Mouse (Mus musculus): ENCODE data around the gene Sord. TPM values are rescaled to one million over a fixed set of nuclear protein-coding genes. Genes with fewer than 3 reads are reported as not detected.

Sord gene
- 5.2 TPM for total RNA-seq (2023)

DNA sequence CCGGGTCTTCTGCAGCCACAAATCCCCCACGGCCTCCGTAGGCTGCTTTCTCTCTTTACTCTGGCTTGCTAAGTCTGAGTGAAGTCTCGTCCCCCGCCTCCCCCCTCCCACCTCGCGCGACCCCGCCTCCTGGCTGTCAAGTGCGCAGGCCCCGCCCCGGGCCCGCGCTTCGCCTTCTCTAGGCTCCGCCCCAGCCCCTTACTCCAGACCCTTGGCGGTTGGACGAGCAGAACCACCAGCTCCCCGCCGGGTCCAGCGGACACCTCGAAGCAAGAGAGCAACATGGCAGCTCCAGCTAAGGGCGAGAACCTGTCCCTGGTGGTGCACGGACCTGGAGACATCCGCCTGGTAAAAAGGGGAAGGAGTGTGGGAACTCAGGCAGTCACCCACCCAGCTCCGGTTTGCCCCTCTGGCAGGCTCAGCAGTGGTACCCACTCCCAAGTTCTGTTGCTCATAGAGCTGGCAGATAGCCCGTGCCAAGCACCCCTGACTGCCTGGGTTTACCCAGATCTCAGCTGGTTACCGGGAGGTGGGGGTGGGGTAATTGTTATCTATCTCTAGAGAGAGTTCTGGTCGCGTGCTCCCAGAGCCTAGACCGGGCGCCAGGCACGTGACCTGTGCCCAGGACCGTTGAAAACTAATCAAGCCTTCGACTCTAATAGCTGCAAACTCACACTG, at the start of gene Sord:
TSS of gene Sord (plus strand) at position 139 of the 678 bp plus-strand sequence.

GRCm38 (mm10) chr2:122186106-122186505, 48.4 kb upstream of the Sord start, which contains the start of the genes Patl2 and Terb2:
Gene Patl2, minus strand, starts transcription at chr2:122186189.
Gene Terb2, plus strand, starts transcription at chr2:122186272.

GRCm38 (mm10) chr2:122298096-122298499, 63.5 kb downstream of the Sord start, which contains the start of gene Duox2:
Gene Duox2, minus strand, starts transcription at chr2:122298449.

DNA sequence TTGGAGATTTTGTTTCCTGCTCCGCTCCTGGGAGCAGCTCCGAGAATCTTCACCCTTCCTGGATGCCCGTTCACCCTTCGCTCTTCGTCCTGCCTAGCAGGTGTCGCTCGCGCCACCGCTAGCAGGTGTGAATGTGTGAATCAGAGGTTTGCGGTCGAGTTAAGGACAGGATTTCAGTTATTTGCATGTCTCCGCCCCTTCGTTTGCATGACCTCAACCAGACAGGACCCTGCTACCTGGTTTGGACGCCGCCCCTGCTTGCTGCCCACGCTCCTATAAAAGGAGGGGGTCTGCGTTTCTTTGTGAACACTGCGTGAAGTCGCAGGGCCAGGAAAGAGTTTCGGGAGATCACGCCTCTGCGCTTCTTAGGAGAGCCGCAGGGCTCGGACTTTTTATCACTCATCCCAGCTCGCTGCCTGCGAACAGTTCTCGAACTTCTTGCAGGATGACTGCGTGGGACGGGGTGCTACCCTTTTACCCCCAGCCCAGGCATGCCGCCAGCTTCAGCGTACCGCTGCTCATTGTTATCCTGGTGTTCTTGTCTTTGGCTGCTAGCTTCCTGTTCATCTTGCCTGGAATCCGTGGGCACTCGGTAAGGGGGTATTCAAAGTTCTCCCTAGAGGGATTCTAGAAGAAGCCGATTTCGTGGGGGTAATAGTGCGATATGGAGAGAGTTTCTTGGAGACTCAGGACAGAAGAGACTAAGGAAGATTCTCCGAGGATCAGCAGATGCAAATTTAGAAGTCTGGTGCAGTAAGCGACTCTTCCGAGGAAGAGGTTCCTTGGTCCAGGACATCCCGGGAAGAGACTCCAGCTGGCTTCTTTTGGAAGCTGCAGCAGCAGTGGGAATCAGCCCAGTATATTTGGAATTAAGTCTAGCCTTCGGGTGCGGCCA, 64.3 kb downstream of the Sord start, which contains the start of gene Duoxa2:
TSS of gene Duoxa2 (plus strand) at position 305 of the 895 bp plus-strand sequence.

GRCm38 (mm10) chr2:122313536-122313935, 79.0 kb downstream of the Sord start, which contains the start of gene Duoxa1:
Gene Duoxa1, minus strand, starts transcription at chr2:122313730.

Other genes with a start within 250 kb of the Sord start
- gene Eif3j1, start 206.2 kb upstream of the Sord start, total RNA-seq (2023): 50.2 TPM
- gene Spg11, start 116.4 kb upstream of the Sord start, total RNA-seq (2023): 23.4 TPM
- 2,438 TPM for gene B2m, start 87.1 kb upstream of the Sord start, total RNA-seq (2023)
- 0.85 TPM for gene Trim69, start 74.0 kb upstream of the Sord start, total RNA-seq (2023)
- gene Patl2, start 48.6 kb upstream of the Sord start, total RNA-seq (2023): not detected
- not detected for gene Terb2, start 48.5 kb upstream of the Sord start, total RNA-seq (2023)
- not detected for gene Duox2, start 63.7 kb downstream of the Sord start, total RNA-seq (2023)
- gene Duoxa2, start 64.2 kb downstream of the Sord start, total RNA-seq (2023): 0.47 TPM
- not detected for gene Duoxa1, start 79.0 kb downstream of the Sord start, total RNA-seq (2023)
- gene Duox1, start 80.9 kb downstream of the Sord start, total RNA-seq (2023): not detected
- gene Shf, start 134.4 kb downstream of the Sord start, total RNA-seq (2023): 9.7 TPM
- 106 TPM for gene Slc28a2, start 191.7 kb downstream of the Sord start, total RNA-seq (2023)

Data from CD4-positive naive resting alpha-beta T cell, adult 76 days (primary cell).